Mouse (Mus musculus) heart, embryonic 13.5 days (tissue): ENCODE measurements around the gene Rnf6. TPM values are rescaled to one million over a fixed set of nuclear protein-coding genes. Genes with fewer than 3 reads are reported as not detected.
A peak's percentile ranks its signal among the peaks of the same experiment; 100 is the strongest.

Source experiments
- ATAC-seq: fragments of 200-750 bp; cut with Nextera tagmentation; 2 replicates; pipeline ENCODE4 v1.8.0; 2017; ENCODE audit warnings: moderate TSS enrichment; ENCODE audit not compliant: insufficient number of reproducible peaks, low FRiP score, low TSS enrichment; ENCODE audit errors: extremely low read depth
- H3K27ac ChIP-seq: fragments of 300-500 bp; sonication (generic); replicated peaks from 2 replicates; pipeline ENCODE4 v1.5.1; 2015; ENCODE audit warnings: moderate library complexity, mild to moderate bottlenecking, inconsistent platforms
- H3K27me3 ChIP-seq: fragments of 300-500 bp; sonication (generic); replicated peaks from 2 replicates; pipeline ENCODE4 v1.6.1; 2015; ENCODE audit warnings: mild to moderate bottlenecking, inconsistent platforms
- H3K36me3 ChIP-seq: fragments of 300-500 bp; sonication (generic); 2 replicates; pipeline ENCODE4 v1.6.1; 2015; ENCODE audit warnings: mild to moderate bottlenecking, inconsistent platforms
- H3K4me1 ChIP-seq: fragments of 300-500 bp; sonication (generic); 2 replicates; pipeline ENCODE4 v1.6.1; 2015; ENCODE audit warnings: inconsistent platforms
- H3K4me2 ChIP-seq: fragments of 300-500 bp; sonication (generic); 2 replicates; pipeline ENCODE4 v1.6.1; 2015; ENCODE audit warnings: inconsistent platforms, mild to moderate bottlenecking, moderate library complexity
- H3K4me3 ChIP-seq: fragments of 300-500 bp; sonication (generic); 2 replicates; pipeline ENCODE4 v1.5.1; 2015; ENCODE audit warnings: moderate library complexity, mild to moderate bottlenecking, inconsistent platforms
- H3K9ac ChIP-seq: fragments of 300-500 bp; sonication (generic); 2 replicates; pipeline ENCODE4 v1.6.1; 2015; ENCODE audit warnings: inconsistent platforms, mild to moderate bottlenecking, moderate library complexity
- H3K9me3 ChIP-seq: fragments of 300-500 bp; sonication (generic); 2 replicates; pipeline ENCODE4 v1.6.1; 2016; ENCODE audit warnings: inconsistent platforms
- WGBS: fragments of 180-500 bp; shearing (Covaris S2); methylation state at CpG from one replicate; pipeline ENCODE4 v1.1.7; 2015; ENCODE audit warnings: mixed read lengths; 5-methylcytosine and 5-hydroxymethylcytosine counted together
- polyA plus RNA-seq: library from polyadenylated mRNA; unstranded; fragments of >200 nt; fragmentation: Nextera tagmentation; extraction: Ambion mirVana; gene quantifications from 2 replicates; pipeline ENCODE4 v1.2.1, GENCODE M21; 2015

Rnf6 gene
- polyA plus RNA-seq, 1 experiment from 2014 or later = 35.0 TPM

DNA sequence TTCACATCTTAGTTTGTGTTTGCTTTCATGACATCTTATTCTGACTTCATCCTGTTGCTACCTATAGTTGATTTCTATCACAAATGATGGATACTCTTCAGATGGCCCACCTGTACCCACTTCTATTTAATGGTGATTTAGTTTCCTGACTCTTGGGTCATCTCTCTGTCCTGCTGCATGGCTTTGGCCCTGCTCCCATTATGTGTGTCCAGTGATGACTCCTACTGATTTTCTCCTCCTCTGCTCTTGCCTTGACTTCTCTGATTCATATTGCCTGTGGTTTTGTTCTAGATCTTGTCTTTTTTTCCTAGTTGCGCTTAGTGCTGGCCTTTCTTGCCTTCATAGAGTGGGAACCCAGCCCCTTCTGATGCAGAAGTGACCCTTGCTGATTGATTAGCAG is 25.0 kb upstream of the Rnf6 start:
- H3K9me3 ChIP-seq = no peaks in the 10 kb centered on the region

DNA sequence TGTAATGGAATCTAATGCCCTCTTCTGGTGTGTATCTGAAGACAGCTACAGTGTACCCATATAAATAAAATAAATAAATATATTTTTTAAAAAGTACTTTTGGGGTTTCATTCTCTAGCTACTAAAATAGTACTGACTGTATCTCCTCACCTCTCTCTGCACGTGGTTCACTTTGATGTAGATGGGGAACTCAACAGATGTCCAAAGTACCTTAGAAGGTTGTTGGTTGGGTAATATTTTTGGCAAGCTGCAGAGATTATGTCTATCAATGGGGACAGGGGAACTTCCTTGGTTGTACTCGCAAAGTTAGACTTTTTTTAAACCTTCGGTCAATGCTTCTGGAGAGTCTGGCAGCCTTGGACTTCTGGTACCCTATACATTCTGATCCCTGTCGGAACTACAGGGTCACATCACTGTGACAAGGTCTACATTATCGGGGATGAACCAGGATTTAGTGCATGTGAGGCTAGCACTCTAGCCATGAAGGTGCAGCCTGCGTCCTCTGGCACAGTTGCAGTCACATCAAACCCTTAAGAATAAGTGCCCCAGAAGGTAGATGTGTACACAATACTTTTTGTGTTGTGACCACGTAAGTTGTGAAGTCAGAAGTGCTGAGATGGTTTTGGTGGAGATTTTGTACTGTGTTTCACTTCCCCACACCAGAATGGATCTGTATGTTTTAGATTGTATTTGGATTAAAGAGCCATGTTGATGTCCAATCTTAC is 24.5 kb upstream of the Rnf6 start:
- no peaks in the 10 kb centered on the region for H3K9me3 ChIP-seq
- H3K4me2 ChIP-seq = no peak overlapping the region
- no peaks in the 10 kb centered on the region for H3K27me3 ChIP-seq
- peaks cover 52% of the 10 kb centered on the region for H3K4me1 ChIP-seq
- 83% methylated on average over 7 of the region's 7 CpGs for WGBS
- no peak overlapping the region for H3K27ac ChIP-seq
- no peak overlapping the region for H3K4me3 ChIP-seq
- H3K36me3 ChIP-seq = no peaks in the 10 kb centered on the region
- no peak for ATAC-seq
- H3K9ac ChIP-seq = no peak overlapping the region

More for the DNA sequence above, 25.0 kb upstream of the Rnf6 start:
- no peak for ATAC-seq
- H3K4me2 ChIP-seq = no peak overlapping the region
- H3K27me3 ChIP-seq = no peaks in the 10 kb centered on the region
- no peak overlapping the region for H3K27ac ChIP-seq
- H3K4me1 ChIP-seq = peaks cover 58% of the 10 kb centered on the region
- no peak overlapping the region for H3K9ac ChIP-seq
- H3K4me3 ChIP-seq = no peak overlapping the region
- 96% methylated on average over 1 of the region's 1 CpGs for WGBS
- no peaks in the 10 kb centered on the region for H3K36me3 ChIP-seq

DNA sequence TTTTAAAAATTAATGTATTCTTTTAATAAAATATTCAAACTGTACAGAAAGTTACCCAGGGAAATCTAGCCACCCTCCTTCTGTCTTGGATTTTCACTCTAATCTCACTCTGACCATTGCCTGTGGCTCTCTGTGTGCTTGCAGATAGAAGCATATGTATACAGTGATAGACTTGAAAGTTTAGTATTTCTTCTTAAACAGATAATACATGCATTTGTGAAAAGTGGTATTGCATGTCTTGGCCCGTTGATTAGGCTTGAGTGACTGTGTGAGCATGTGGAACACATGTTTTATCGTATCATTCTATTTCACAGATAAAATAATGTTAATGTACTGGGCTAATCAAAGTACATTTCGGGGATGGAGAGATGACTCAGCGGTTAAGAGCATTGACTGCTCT is 23.8 kb upstream of the Rnf6 start:
- no peak for ATAC-seq
- WGBS = 87% methylated on average over 4 of the region's 4 CpGs
- Histone ChIP-seq H3K27me3 (no peaks in the 10 kb centered on the region), H3K9me3 (no peaks in the 10 kb centered on the region), H3K4me3 (no peak overlapping the region), H3K9ac (no peak overlapping the region), H3K4me2 (no peak overlapping the region), H3K4me1 (peaks cover 46% of the 10 kb centered on the region), H3K27ac (no peak overlapping the region), H3K36me3 (no peaks in the 10 kb centered on the region)

GRCm38 (mm10) chr5:146241202-146241601 is 19.8 kb upstream of the Rnf6 start:
- Histone ChIP-seq H3K4me2 (no peak overlapping the region), H3K4me1 (peaks cover 34% of the 10 kb centered on the region), H3K27ac (no peak overlapping the region), H3K9ac (no peak overlapping the region), H3K9me3 (no peaks in the 10 kb centered on the region), H3K27me3 (no peaks in the 10 kb centered on the region), H3K4me3 (no peak overlapping the region), H3K36me3 (peaks cover 5% of the 10 kb centered on the region; the same call in 1 of the 2 replicates)
- WGBS = 85% methylated on average over 3 of the region's 3 CpGs
- ATAC-seq = no peak

DNA sequence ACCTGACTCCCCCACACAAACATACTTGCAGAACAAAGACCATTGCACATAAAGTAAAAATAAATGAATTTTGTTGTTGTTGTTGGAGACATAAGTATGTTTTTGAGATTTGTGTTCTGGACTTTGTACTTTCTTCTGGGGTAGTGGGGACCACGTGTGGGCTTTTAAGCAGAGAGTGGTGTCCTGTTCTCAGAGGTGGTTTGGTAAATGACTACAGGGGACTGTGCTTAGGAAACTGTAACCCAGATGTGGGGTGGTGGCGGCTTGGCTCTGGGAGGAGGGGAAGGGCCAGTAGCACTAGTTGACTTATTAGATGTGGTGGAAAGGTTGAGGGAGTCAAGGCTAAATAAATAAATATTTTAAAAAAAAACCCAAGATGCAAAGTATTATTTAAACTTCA is 19.4 kb upstream of the Rnf6 start:
- no peaks in the 10 kb centered on the region for H3K9me3 ChIP-seq
- ATAC-seq = no peak
- WGBS = 91% methylated on average over 2 of the region's 2 CpGs
- no peak overlapping the region for H3K4me3 ChIP-seq
- H3K36me3 ChIP-seq = peaks cover 9% of the 10 kb centered on the region; the same call in 1 of the 2 replicates
- H3K27me3 ChIP-seq = no peaks in the 10 kb centered on the region
- H3K9ac ChIP-seq = no peak overlapping the region
- H3K4me2 ChIP-seq = no peak overlapping the region
- no peak overlapping the region for H3K27ac ChIP-seq
- peaks cover 39% of the 10 kb centered on the region for H3K4me1 ChIP-seq

- no peaks in the 10 kb centered on the region for H3K27me3 ChIP-seq
- H3K27ac ChIP-seq = no peak overlapping the region
- no peaks in the 10 kb centered on the region for H3K9me3 ChIP-seq
- WGBS = 86% methylated on average over 10 of the region's 10 CpGs
- no peak overlapping the region for H3K4me3 ChIP-seq
- no peak overlapping the region for H3K9ac ChIP-seq
- H3K4me1 ChIP-seq = peaks cover 49% of the 10 kb centered on the region
- H3K36me3 ChIP-seq = peaks cover 10% of the 10 kb centered on the region; the same call in 1 of the 2 replicates
- H3K4me2 ChIP-seq = no peak overlapping the region
- ATAC-seq = no peak
Observed at GRCm38 (mm10) chr5:146238274-146238673, 16.9 kb upstream of the Rnf6 start.

GRCm38 (mm10) chr5:146234336-146234735 is 13.0 kb upstream of the Rnf6 start:
- peaks cover 47% of the 10 kb centered on the region for H3K4me1 ChIP-seq
- no peak overlapping the region for H3K4me2 ChIP-seq
- H3K27ac ChIP-seq = no peak overlapping the region
- H3K27me3 ChIP-seq = no peaks in the 10 kb centered on the region
- 65% methylated on average over 1 of the region's 1 CpGs for WGBS
- peaks cover 10% of the 10 kb centered on the region; the same call in 1 of the 2 replicates for H3K36me3 ChIP-seq
- no peaks in the 10 kb centered on the region for H3K9me3 ChIP-seq
- no peak overlapping the region for H3K9ac ChIP-seq
- no peak for ATAC-seq
- H3K4me3 ChIP-seq = no peak overlapping the region

- ATAC-seq = no peak
- Histone ChIP-seq H3K27ac (no peak overlapping the region), H3K36me3 (peaks cover 5% of the 10 kb centered on the region; the same call in 1 of the 2 replicates), H3K27me3 (no peaks in the 10 kb centered on the region), H3K4me1 (peaks cover 47% of the 10 kb centered on the region), H3K4me3 (peak overlapping the region; percentile 89), H3K9ac (peak overlapping the region; percentile 95), H3K9me3 (no peaks in the 10 kb centered on the region), H3K4me2 (peak overlapping the region; percentile 83)
- 53% methylated on average over 11 of the region's 11 CpGs for WGBS
Observed at GRCm38 (mm10) chr5:146232816-146233215, 11.5 kb upstream of the Rnf6 start.

- 35% methylated on average over 6 of the region's 6 CpGs for WGBS
- ATAC-seq = no peak
Observed at GRCm38 (mm10) chr5:146232056-146232675, 10.8 kb upstream of the Rnf6 start.

GRCm38 (mm10) chr5:146231655-146231996 is 10.3 kb upstream of the Rnf6 start:
- Histone ChIP-seq H3K4me2 (peak overlapping the region; percentile 83), H3K4me3 (peak overlapping the region; percentile 89), H3K9ac (peak overlapping the region; percentile 95), H3K4me1 (peaks cover 37% of the 10 kb centered on the region), H3K27me3 (no peaks in the 10 kb centered on the region), H3K9me3 (no peaks in the 10 kb centered on the region), H3K36me3 (peaks cover 5% of the 10 kb centered on the region; the same call in 1 of the 2 replicates), H3K27ac (peak overlapping the region; percentile 98)
- peak; percentile 26; the same call in 1 of the 2 replicates for ATAC-seq
- WGBS = under 1% methylated on average over 19 of the region's 19 CpGs

More at GRCm38 (mm10) chr5:146232056-146232675, 10.8 kb upstream of the Rnf6 start:
- Histone ChIP-seq H3K27ac (peak overlapping the region; percentile 98; the same call in 1 of the 2 replicates), H3K4me1 (peaks cover 42% of the 10 kb centered on the region), H3K9me3 (no peaks in the 10 kb centered on the region), H3K4me3 (peak overlapping the region; percentile 89), H3K9ac (peak overlapping the region; percentile 95), H3K4me2 (peak overlapping the region; percentile 83), H3K36me3 (peaks cover 5% of the 10 kb centered on the region; the same call in 1 of the 2 replicates), H3K27me3 (no peaks in the 10 kb centered on the region)

- H3K27me3 ChIP-seq = no peaks in the 10 kb centered on the region
- no peaks in the 10 kb centered on the region for H3K9me3 ChIP-seq
- peaks cover 32% of the 10 kb centered on the region for H3K4me1 ChIP-seq
- ATAC-seq = peak; percentile 87
- H3K36me3 ChIP-seq = peaks cover 4% of the 10 kb centered on the region; the same call in 1 of the 2 replicates
- H3K27ac ChIP-seq = peak within 1 kb of the TSS; percentile 98
- H3K4me3 ChIP-seq = peak within 1 kb of the TSS; percentile 89
- under 1% methylated on average over 59 of the region's 102 CpGs for WGBS
- peak within 1 kb of the TSS; percentile 95 for H3K9ac ChIP-seq
- H3K4me2 ChIP-seq = peak within 1 kb of the TSS; percentile 83
Observed at GRCm38 (mm10) chr5:146230864-146231654, 9.7 kb upstream of the Rnf6 start, which contains the start of gene Cdk8. Gene Cdk8 (plus strand): TSS chr5:146231230.
